Mouse (Mus musculus) hindbrain, embryonic 12.5 days (tissue): ENCODE data around the gene Spopl. TPM values are rescaled to one million over a fixed set of nuclear protein-coding genes. Genes with fewer than 3 reads are reported as not detected.
"Not testable (repeated sequence)": the region's sequence is repeated elsewhere in the genome, so short reads cannot be mapped to it uniquely, and the experiment has no call there.

Experiments used
- ATAC-seq: fragments of 200-750 bp; cut with Nextera tagmentation; 2 replicates; pipeline ENCODE4 v1.8.0; 2017; ENCODE audit warnings: moderate TSS enrichment; ENCODE audit not compliant: low FRiP score
- H3K27ac ChIP-seq: fragments of 300-500 bp; sonication (generic); 2 replicates; pipeline ENCODE4 v1.5.1; 2016; ENCODE audit warnings: mild to moderate bottlenecking
- H3K27me3 ChIP-seq: fragments of 300-500 bp; sonication (generic); 2 replicates; pipeline ENCODE4 v1.6.1; 2016; ENCODE audit warnings: mild to moderate bottlenecking
- H3K36me3 ChIP-seq: fragments of 300-500 bp; sonication (generic); 2 replicates; pipeline ENCODE4 v1.6.1; 2016; ENCODE audit warnings: mild to moderate bottlenecking
- H3K4me1 ChIP-seq: fragments of 300-500 bp; sonication (generic); 2 replicates; pipeline ENCODE4 v1.6.1; 2016
- H3K4me2 ChIP-seq: fragments of 300-500 bp; sonication (generic); replicated peaks from 2 replicates; pipeline ENCODE4 v1.6.1; 2016; ENCODE audit warnings: mild to moderate bottlenecking
- H3K4me3 ChIP-seq: fragments of 300-500 bp; sonication (generic); 2 replicates; pipeline ENCODE4 v1.5.1; 2016; ENCODE audit warnings: mild to moderate bottlenecking
- H3K9ac ChIP-seq: fragments of 300-500 bp; sonication (generic); 2 replicates; pipeline ENCODE4 v1.6.1; 2016; ENCODE audit warnings: mild to moderate bottlenecking, moderate library complexity
- H3K9me3 ChIP-seq: fragments of 300-500 bp; sonication (generic); replicated peaks from 2 replicates; pipeline ENCODE4 v1.6.1; 2016; ENCODE audit warnings: mild to moderate bottlenecking
- WGBS: fragments of 180-500 bp; shearing (Covaris S2); methylation state at CpG from one replicate; pipeline ENCODE4 v1.1.7; 2016; 5-methylcytosine and 5-hydroxymethylcytosine counted together
- polyA plus RNA-seq: library from polyadenylated mRNA; unstranded; fragments of >200 nt; fragmentation: Nextera tagmentation; extraction: Ambion mirVana; gene quantifications from 2 replicates; pipeline ENCODE4 v1.2.1, GENCODE M21; 2016

Spopl gene
- polyA plus RNA-seq, 1 experiment from 2014 or later = 13.5 TPM

- H3K4me3 ChIP-seq = no peak overlapping the region
- H3K9ac ChIP-seq = no peak overlapping the region
- 95% methylated on average over 4 of the region's 4 CpGs for WGBS
- no peak for ATAC-seq
- peaks cover 5% of the 10 kb centered on the region; the same call in 1 of the 2 replicates for H3K36me3 ChIP-seq
- no peaks in the 10 kb centered on the region for H3K27me3 ChIP-seq
- no peaks in the 10 kb centered on the region for H3K4me1 ChIP-seq
- no peaks in the 10 kb centered on the region for H3K9me3 ChIP-seq
- no peak overlapping the region for H3K4me2 ChIP-seq
- H3K27ac ChIP-seq = no peak overlapping the region
These were observed 31.9 kb downstream of the Spopl start for GRCm38 (mm10) chr2:23539967-23540366.

DNA sequence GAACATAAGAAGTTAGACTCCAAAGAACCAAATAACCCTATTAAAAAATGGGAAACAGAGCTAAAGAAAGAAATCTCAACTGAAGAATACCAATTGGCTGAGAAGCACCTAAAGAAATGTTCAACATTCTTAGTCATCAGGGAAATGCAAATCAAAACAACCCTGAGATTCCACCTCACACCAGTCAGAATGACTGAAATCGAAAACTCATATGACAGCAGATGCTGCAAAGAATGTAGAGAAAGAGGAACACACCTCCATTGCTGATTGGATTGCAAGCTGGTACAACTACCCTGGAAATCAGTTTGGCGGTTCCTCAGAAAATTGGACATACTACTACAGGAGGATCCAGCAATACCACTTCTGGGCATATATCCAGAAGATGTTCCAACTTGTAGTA lies 44.2 kb downstream of the Spopl start:
- not testable (repeated sequence) for H3K4me2 ChIP-seq, ATAC-seq, H3K27me3 ChIP-seq, H3K9me3 ChIP-seq, H3K9ac ChIP-seq, H3K4me3 ChIP-seq, H3K27ac ChIP-seq, H3K4me1 ChIP-seq
- peaks cover 35% of the 10 kb centered on the region for H3K36me3 ChIP-seq
- WGBS = 92% methylated on average over 2 of the region's 2 CpGs

- H3K27ac ChIP-seq = no peak overlapping the region
- H3K4me2 ChIP-seq = no peak overlapping the region
- peaks cover 3% of the 10 kb centered on the region; the same call in 1 of the 2 replicates for H3K36me3 ChIP-seq
- ATAC-seq = no peak
- no peaks in the 10 kb centered on the region for H3K4me1 ChIP-seq
- H3K4me3 ChIP-seq = no peak overlapping the region
- no peaks in the 10 kb centered on the region for H3K9me3 ChIP-seq
- 88% methylated on average over 3 of the region's 3 CpGs for WGBS
- no peaks in the 10 kb centered on the region for H3K27me3 ChIP-seq
- H3K9ac ChIP-seq = no peak overlapping the region
These were observed 66.8 kb downstream of the Spopl start for GRCm38 (mm10) chr2:23505141-23505540.

DNA sequence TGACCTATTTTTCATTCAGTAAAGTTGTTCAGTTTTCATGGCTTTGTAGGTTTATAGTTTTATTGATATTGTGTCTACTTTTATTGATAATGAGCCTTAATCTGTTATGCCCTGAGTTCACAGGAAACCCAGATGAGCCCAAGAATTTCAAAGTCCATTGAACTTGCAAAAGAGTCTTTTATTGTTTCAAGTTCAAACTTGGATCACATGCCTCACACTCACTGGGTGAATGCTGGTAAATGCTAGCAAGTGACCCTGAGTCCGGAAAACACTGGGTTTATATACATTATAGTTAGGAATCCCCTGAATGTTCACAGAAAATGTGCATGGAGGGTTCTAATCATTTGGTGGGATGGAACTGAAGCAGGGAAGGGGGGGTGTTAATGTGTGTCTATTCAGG lies 90.2 kb downstream of the Spopl start:
- no peaks in the 10 kb centered on the region for H3K27me3 ChIP-seq
- no peaks in the 10 kb centered on the region for H3K36me3 ChIP-seq
- no peak overlapping the region for H3K4me3 ChIP-seq
- no peaks in the 10 kb centered on the region for H3K4me1 ChIP-seq
- H3K9me3 ChIP-seq = no peaks in the 10 kb centered on the region
- H3K9ac ChIP-seq = no peak overlapping the region
- WGBS = 91% methylated on average over 1 of the region's 1 CpGs
- no peak for ATAC-seq
- no peak overlapping the region for H3K4me2 ChIP-seq
- no peak overlapping the region for H3K27ac ChIP-seq

DNA sequence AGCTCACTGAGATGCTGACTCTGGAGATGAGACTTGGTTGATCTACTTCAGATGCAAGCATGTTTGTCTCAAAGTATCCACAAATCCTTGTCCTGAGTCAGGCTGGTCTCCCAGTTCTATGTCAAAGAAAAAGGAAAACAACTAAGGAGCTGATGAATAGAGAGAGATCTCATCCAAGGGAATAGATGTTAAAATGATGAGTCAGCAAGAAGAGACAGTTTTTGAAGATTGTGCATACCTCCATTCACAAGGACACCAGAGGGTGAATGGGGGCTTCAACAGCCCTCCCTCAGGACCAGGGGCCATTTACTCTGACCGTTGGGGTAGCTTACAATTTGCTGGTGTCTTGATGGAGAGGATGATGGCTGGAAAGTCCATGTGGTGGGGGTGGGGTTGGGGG lies 104.4 kb downstream of the Spopl start:
- no peak overlapping the region for H3K9ac ChIP-seq
- no peak for ATAC-seq
- no peak overlapping the region for H3K4me2 ChIP-seq
- no peak overlapping the region for H3K4me3 ChIP-seq
- H3K36me3 ChIP-seq = no peaks in the 10 kb centered on the region
- H3K9me3 ChIP-seq = no peaks in the 10 kb centered on the region
- H3K4me1 ChIP-seq = no peaks in the 10 kb centered on the region
- 86% methylated on average over 1 of the region's 1 CpGs for WGBS
- no peak overlapping the region for H3K27ac ChIP-seq
- H3K27me3 ChIP-seq = no peaks in the 10 kb centered on the region

- no peak overlapping the region for H3K4me2 ChIP-seq
- no peak for ATAC-seq
- H3K27ac ChIP-seq = no peak overlapping the region
- no peaks in the 10 kb centered on the region for H3K27me3 ChIP-seq
- no peaks in the 10 kb centered on the region for H3K4me1 ChIP-seq
- no peak overlapping the region for H3K9ac ChIP-seq
- H3K4me3 ChIP-seq = no peak overlapping the region
- no peaks in the 10 kb centered on the region for H3K9me3 ChIP-seq
- H3K36me3 ChIP-seq = no peaks in the 10 kb centered on the region
These were observed 114.5 kb downstream of the Spopl start for GRCm38 (mm10) chr2:23457452-23457851.
